Mouse (Mus musculus) megakaryocyte, embryonic 14.5 days (primary cell): ENCODE measurements around the gene Focad. TPM values are rescaled to one million over a fixed set of nuclear protein-coding genes. Genes with fewer than 3 reads are reported as not detected.
"Not testable (repeated sequence)": the region's sequence is repeated elsewhere in the genome, so short reads cannot be mapped to it uniquely, and the experiment has no call there.

Experiments used
- H3K27me3 ChIP-seq: replicated peaks from 2 replicates; pipeline ENCODE3; 2012; ENCODE audit warnings: inconsistent platforms
- H3K36me3 ChIP-seq: replicated peaks from 2 replicates; pipeline ENCODE3; 2012; ENCODE audit warnings: low read length, inconsistent platforms, mixed read lengths
- H3K4me1 ChIP-seq: 2 replicates; pipeline ENCODE4 v1.6.1; 2012; ENCODE audit warnings: inconsistent platforms
- H3K4me3 ChIP-seq: replicated peaks from 2 replicates; pipeline ENCODE3; 2012; ENCODE audit warnings: moderate library complexity, mild to moderate bottlenecking, inconsistent platforms
- H3K9me3 ChIP-seq: 2 replicates; pipeline ENCODE4 v1.6.1; 2012; ENCODE audit warnings: inconsistent platforms
- FLI1 ChIP-seq: IDR thresholded peaks from 2 replicates; pipeline ENCODE4 v1.6.1; 2012; ENCODE audit warnings: low read length, inconsistent platforms, mixed read lengths
- GATA1 ChIP-seq: IDR thresholded peaks from 3 replicates; pipeline ENCODE4 v1.6.1; 2012; ENCODE audit warnings: mixed read lengths, low read length, inconsistent platforms, borderline replicate concordance
- polyA plus RNA-seq: library from polyadenylated mRNA; stranded (reverse); fragments of >175 nt; gene quantifications from 2 replicates; pipeline ENCODE4 v1.2.3, GENCODE M21; 2012; ENCODE audit warnings: low replicate concordance; ENCODE audit not compliant: insufficient read depth

Gene Focad
- polyA plus RNA-seq, 1 experiment: 2.8 TPM

DNA sequence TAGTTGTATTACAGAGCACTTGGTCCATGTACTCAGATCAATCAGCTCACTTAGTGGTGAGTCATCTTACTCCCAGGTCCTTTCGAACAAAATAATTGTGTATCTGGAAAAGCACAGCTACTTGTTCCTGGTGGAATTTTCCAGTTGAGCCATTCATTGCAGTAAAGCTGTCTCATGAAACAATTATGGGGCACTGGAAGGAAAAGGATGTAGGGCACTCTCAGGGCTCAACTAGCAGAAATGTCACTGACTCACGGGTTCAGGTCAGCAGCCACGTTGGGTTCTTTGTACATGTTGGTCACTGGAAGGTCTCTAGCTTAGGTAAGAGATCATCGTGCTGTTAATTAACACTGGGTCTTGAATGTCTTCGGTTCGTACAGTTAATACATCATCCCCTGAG lies 275.5 kb downstream of the Focad start:
- H3K27me3 ChIP-seq: no peaks in the 10 kb centered on the region
- no peak overlapping the region for H3K4me3 ChIP-seq
- TF ChIP-seq FLI1: no peak
- TF ChIP-seq GATA1: no peak
- no peaks in the 10 kb centered on the region for H3K9me3 ChIP-seq
- peaks cover 7% of the 10 kb centered on the region; the same call in 1 of the 2 replicates for H3K4me1 ChIP-seq
- peaks cover 17% of the 10 kb centered on the region for H3K36me3 ChIP-seq

GRCm38 (mm10) chr4:88370819-88371218 lies 276.4 kb downstream of the Focad start:
- Histone ChIP-seq H3K4me1 (peaks cover 7% of the 10 kb centered on the region; the same call in 1 of the 2 replicates), H3K4me3 (no peak overlapping the region), H3K36me3 (peaks cover 17% of the 10 kb centered on the region), H3K9me3 (no peaks in the 10 kb centered on the region), H3K27me3 (no peaks in the 10 kb centered on the region)
- TF ChIP-seq FLI1 (no peak), GATA1 (no peak)

GRCm38 (mm10) chr4:88372293-88373224 lies 278.1 kb downstream of the Focad start:
- H3K9me3 ChIP-seq: no peaks in the 10 kb centered on the region

GRCm38 (mm10) chr4:88390036-88390435 lies 295.6 kb downstream of the Focad start:
- Histone ChIP-seq H3K36me3 (peaks cover 27% of the 10 kb centered on the region), H3K27me3 (no peaks in the 10 kb centered on the region), H3K9me3 (no peaks in the 10 kb centered on the region), H3K4me1 (peaks cover 9% of the 10 kb centered on the region), H3K4me3 (no peak overlapping the region)
- TF ChIP-seq GATA1 (no peak), FLI1 (no peak)

More at GRCm38 (mm10) chr4:88372293-88373224, 278.1 kb downstream of the Focad start:
- H3K4me1 ChIP-seq: peaks cover 7% of the 10 kb centered on the region; the same call in 1 of the 2 replicates
- peaks cover 19% of the 10 kb centered on the region for H3K36me3 ChIP-seq
- TF ChIP-seq FLI1 (no peak), GATA1 (no peak)
- H3K4me3 ChIP-seq: no peak overlapping the region
- no peaks in the 10 kb centered on the region for H3K27me3 ChIP-seq

DNA sequence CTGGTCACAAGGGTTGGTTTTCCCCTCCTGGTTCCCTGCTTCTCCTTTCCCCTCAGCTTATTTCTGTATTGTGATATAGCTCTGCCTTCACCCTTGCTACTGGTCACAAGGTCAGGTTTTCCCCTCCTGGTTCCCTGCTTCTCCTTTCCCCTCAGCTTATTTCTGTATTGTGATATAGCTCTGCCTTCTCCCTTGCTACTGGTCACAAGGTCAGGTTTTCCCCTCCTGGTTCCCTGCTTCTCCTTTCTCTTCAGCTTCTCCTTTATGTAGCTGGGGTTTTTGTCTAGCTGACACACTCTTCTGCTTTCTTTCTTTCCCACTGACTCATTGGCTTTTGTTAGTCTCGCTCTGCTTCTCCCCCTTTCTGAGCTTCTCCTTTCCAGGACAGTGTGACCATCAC lies 296.2 kb downstream of the Focad start:
- H3K9me3 ChIP-seq, H3K27me3 ChIP-seq, H3K4me3 ChIP-seq, H3K4me1 ChIP-seq: not testable (repeated sequence)
- peaks cover 29% of the 10 kb centered on the region for H3K36me3 ChIP-seq

- Histone ChIP-seq H3K36me3 (peaks cover 35% of the 10 kb centered on the region), H3K4me1 (peaks cover 7% of the 10 kb centered on the region), H3K9me3 (no peaks in the 10 kb centered on the region), H3K4me3 (no peak overlapping the region), H3K27me3 (no peaks in the 10 kb centered on the region)
- TF ChIP-seq FLI1 (no peak), GATA1 (no peak)
Observed at GRCm38 (mm10) chr4:88395717-88396116, 301.3 kb downstream of the Focad start.

- H3K36me3 ChIP-seq: peaks cover 40% of the 10 kb centered on the region
- no peak overlapping the region for H3K4me3 ChIP-seq
- H3K9me3 ChIP-seq: no peaks in the 10 kb centered on the region
- no peaks in the 10 kb centered on the region for H3K4me1 ChIP-seq
- no peaks in the 10 kb centered on the region for H3K27me3 ChIP-seq
- TF ChIP-seq FLI1 (no peak), GATA1 (no peak)
Observed at GRCm38 (mm10) chr4:88396995-88397521, 302.6 kb downstream of the Focad start.

- Histone ChIP-seq H3K27me3 (no peaks in the 10 kb centered on the region), H3K9me3 (no peaks in the 10 kb centered on the region), H3K36me3 (peaks cover 28% of the 10 kb centered on the region), H3K4me3 (no peak overlapping the region), H3K4me1 (no peaks in the 10 kb centered on the region)
- no peak for TF ChIP-seq GATA1
- TF ChIP-seq FLI1: no peak
Observed at GRCm38 (mm10) chr4:88400302-88400991, 306.0 kb downstream of the Focad start.

DNA sequence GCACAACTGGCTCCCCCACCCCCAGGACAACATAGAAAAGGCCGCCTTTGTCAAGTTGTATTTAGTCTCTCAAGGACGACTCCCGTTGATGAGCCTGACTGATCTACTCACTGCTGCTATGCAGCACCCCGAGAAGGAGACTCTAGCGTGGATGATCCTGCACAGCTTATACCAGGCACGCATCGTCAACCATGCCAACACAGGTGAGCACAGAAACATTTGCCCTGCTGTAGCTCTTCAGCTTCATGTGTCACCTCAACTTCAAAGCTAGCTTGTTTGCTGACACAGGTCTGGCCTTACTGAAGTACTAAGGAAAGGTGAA lies 306.5 kb downstream of the Focad start:
- Histone ChIP-seq H3K4me1 (no peaks in the 10 kb centered on the region), H3K4me3 (no peak overlapping the region), H3K27me3 (no peaks in the 10 kb centered on the region), H3K9me3 (no peaks in the 10 kb centered on the region), H3K36me3 (peaks cover 28% of the 10 kb centered on the region)
- TF ChIP-seq GATA1 (no peak), FLI1 (no peak)

DNA sequence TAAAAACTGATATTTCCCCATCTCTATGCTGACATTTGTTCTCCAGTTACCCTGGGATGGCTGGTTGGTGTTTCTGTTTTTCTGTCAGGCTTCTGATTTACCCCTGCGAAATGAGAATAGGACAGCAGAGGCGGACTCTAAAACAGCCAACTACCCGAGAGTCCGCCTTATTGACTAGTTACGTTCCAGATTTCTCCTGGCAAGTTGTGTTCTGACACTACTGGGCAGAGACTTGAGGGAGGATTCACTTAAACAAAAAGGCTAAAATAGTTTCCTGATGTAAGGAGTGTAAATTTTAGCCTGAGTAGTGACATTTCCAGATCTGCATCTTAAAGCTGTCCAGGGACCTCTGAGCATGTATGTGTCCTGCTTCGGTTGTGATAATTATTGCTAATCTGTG lies 308.5 kb downstream of the Focad start:
- Histone ChIP-seq H3K4me3 (no peak overlapping the region), H3K27me3 (no peaks in the 10 kb centered on the region), H3K4me1 (peaks cover 12% of the 10 kb centered on the region), H3K9me3 (no peaks in the 10 kb centered on the region), H3K36me3 (peaks cover 37% of the 10 kb centered on the region)
- TF ChIP-seq GATA1 (no peak), FLI1 (no peak)
